Mouse (Mus musculus): ENCODE results near the gene Bdh2. TPM values are rescaled to one million over a fixed set of nuclear protein-coding genes. Genes with fewer than 3 reads are reported as not detected.

The Bdh2 gene
- polyA plus RNA-seq (2017; shearing (Covaris generic)), result not detected

- ATAC-seq, result peak; percentile 90
These were observed at the start of gene Bdh2 for GRCm38 (mm10) chr3:135280669-135281415. TSS of gene Bdh2 (plus strand) at chr3:135281221.

GRCm38 (mm10) chr3:135232058-135232457 is 49.0 kb upstream of the Bdh2 start:
- no peak for ATAC-seq

- ATAC-seq, result no peak
These were observed 48.6 kb upstream of the Bdh2 start for GRCm38 (mm10) chr3:135232462-135232861.

GRCm38 (mm10) chr3:135245733-135246132 is 35.3 kb upstream of the Bdh2 start:
- ATAC-seq, result peak; percentile 83

GRCm38 (mm10) chr3:135246828-135247227 is 34.2 kb upstream of the Bdh2 start:
- no peak for ATAC-seq

- ATAC-seq, result no peak
These were observed 31.9 kb upstream of the Bdh2 start for GRCm38 (mm10) chr3:135249104-135249503.

GRCm38 (mm10) chr3:135251825-135252224 is 29.2 kb upstream of the Bdh2 start:
- no peak for ATAC-seq

- ATAC-seq, result no peak
These were observed 26.2 kb upstream of the Bdh2 start for GRCm38 (mm10) chr3:135254784-135255183.

GRCm38 (mm10) chr3:135258919-135259318 is 22.1 kb upstream of the Bdh2 start:
- ATAC-seq, result no peak

- ATAC-seq, result no peak
These were observed 20.8 kb upstream of the Bdh2 start for GRCm38 (mm10) chr3:135260233-135260632.

GRCm38 (mm10) chr3:135268616-135269015 is 12.4 kb upstream of the Bdh2 start:
- no peak for ATAC-seq

- no peak for ATAC-seq
These were observed 11.5 kb upstream of the Bdh2 start for GRCm38 (mm10) chr3:135269391-135269990.

GRCm38 (mm10) chr3:135272627-135273026 is 8.4 kb upstream of the Bdh2 start:
- no peak for ATAC-seq

- ATAC-seq, result no peak
These were observed 8.0 kb upstream of the Bdh2 start for GRCm38 (mm10) chr3:135273047-135273446.

GRCm38 (mm10) chr3:135280160-135280559 is 861 bp upstream of the Bdh2 start:
- ATAC-seq, result no peak

- no peak for ATAC-seq
These were observed 680 bp downstream of the Bdh2 start for GRCm38 (mm10) chr3:135281701-135282100.

- ATAC-seq, result no peak
These were observed 4.2 kb downstream of the Bdh2 start for GRCm38 (mm10) chr3:135285256-135285655.

- no peak for ATAC-seq
These were observed 4.8 kb downstream of the Bdh2 start for GRCm38 (mm10) chr3:135285807-135286206.

GRCm38 (mm10) chr3:135288138-135288750 is 7.2 kb downstream of the Bdh2 start:
- ATAC-seq, result no peak

GRCm38 (mm10) chr3:135289148-135289547 is 8.1 kb downstream of the Bdh2 start:
- ATAC-seq, result no peak

GRCm38 (mm10) chr3:135290249-135290894 is 9.4 kb downstream of the Bdh2 start:
- peak; percentile 93 for ATAC-seq

- no peak for ATAC-seq
These were observed 12.7 kb downstream of the Bdh2 start for GRCm38 (mm10) chr3:135293703-135294102.

GRCm38 (mm10) chr3:135295559-135295958 is 14.5 kb downstream of the Bdh2 start:
- no peak for ATAC-seq

Data from activated CD4-positive, CD25-positive, alpha-beta regulatory T cell, adult 4 months (primary cell).